Mouse (Mus musculus): Measurements from ENCODE around the gene Mapk8. TPM values are rescaled to one million over a fixed set of nuclear protein-coding genes. Genes with fewer than 3 reads are reported as not detected.

Gene Mapk8
- total and polyA plus RNA-seq, 3 experiments: 27.5 to 47.5 TPM; not detected in 1

DNA sequence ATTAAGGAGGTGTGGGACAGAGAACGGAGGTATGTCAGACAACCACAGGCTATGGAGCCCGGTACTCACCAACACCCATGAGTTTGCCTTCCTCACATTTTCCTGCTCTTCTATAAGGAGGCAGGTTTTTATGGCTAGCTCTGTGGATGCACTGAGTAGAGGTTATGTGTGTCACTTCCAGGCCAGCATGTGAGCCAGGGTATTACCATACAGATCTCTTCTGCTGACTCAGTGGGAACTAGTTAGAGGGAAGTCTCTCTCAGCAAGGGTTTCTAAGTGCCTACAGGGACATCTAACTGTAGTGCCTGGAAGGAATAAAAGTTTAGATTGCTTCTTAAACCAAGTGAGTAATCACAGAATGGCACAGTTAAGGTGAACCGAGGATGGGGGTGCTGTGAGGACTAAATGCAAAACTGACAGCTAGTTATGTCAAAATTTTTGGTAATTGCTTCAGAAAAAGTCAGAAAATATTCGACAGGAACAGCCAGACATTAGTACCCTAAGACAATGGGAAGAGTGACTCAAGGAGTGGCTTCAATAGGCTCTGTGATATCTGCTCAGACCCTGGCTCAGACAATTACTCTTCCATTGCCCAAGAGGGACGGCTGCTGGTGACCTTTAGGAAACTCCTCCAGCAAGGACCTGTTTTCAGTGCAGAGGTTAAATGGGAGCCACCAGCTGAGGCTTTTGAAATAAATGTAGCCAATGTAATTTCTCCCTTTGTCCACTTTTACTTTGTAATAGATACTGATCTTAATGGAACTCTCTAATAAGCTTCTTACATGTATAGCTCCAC, 48.7 kb downstream of the Mapk8 start:
- Histone ChIP-seq H3K79me2 (ENCODE audit: control insufficient read depth, insufficient read depth, low read length, poor library complexity) (no peaks in the 10 kb centered on the region; the same call in 1 of the 2 replicates), H3K4me3 (ENCODE audit: control insufficient read depth in 1 of 2, insufficient read depth in 1 of 2, low read depth in 2 of 2, low read length in 2 of 2) (no peak overlapping the region), H3K27ac (ENCODE audit: control insufficient read depth, low read depth, low read length) (no peak overlapping the region), H3K9me3 (replicated peaks; ENCODE audit: insufficient read depth, low read length) (no peaks in the 10 kb centered on the region), H3K4me1 (ENCODE audit: control insufficient read depth in 1 of 2, insufficient read depth in 2 of 2, low read length in 2 of 2) (no peaks in the 10 kb centered on the region), H3K36me3 (ENCODE audit: control insufficient read depth in 1 of 2, insufficient read depth in 2 of 2, low read length in 2 of 2) (peaks cover 0 to 4% of the 10 kb centered on the region in 2 experiments; a peak in 1 of 4 replicates), H3K27me3 (ENCODE audit: control insufficient read depth in 1 of 2, insufficient read depth in 2 of 2, low read length in 2 of 2) (no peaks in the 10 kb centered on the region), H3K9ac (ENCODE audit: control insufficient read depth, low read depth, low read length, poor library complexity, severe bottlenecking) (no peak overlapping the region)
- DNase-seq (ENCODE audit: low read depth, low spot score): no peak
- TF ChIP-seq ETS1 (IDR thresholded peaks at IDR 0.05; ENCODE audit: low read depth, low read length) (no peak), MYB (IDR thresholded peaks at IDR 0.05; ENCODE audit: low read depth, low read length) (no peak), BHLHE40 (IDR thresholded peaks at IDR 0.05; ENCODE audit: borderline replicate concordance, low read depth, low read length) (no peak), ZMIZ1 (IDR thresholded peaks at IDR 0.05; ENCODE audit: low read depth, low read length) (no peak), KAT2A (conservative IDR thresholded peaks at IDR 0.05; ENCODE audit: low read depth, low read length) (no peak), ZKSCAN1 (IDR thresholded peaks at IDR 0.05; ENCODE audit: low read depth, low read length) (no peak)

DNA sequence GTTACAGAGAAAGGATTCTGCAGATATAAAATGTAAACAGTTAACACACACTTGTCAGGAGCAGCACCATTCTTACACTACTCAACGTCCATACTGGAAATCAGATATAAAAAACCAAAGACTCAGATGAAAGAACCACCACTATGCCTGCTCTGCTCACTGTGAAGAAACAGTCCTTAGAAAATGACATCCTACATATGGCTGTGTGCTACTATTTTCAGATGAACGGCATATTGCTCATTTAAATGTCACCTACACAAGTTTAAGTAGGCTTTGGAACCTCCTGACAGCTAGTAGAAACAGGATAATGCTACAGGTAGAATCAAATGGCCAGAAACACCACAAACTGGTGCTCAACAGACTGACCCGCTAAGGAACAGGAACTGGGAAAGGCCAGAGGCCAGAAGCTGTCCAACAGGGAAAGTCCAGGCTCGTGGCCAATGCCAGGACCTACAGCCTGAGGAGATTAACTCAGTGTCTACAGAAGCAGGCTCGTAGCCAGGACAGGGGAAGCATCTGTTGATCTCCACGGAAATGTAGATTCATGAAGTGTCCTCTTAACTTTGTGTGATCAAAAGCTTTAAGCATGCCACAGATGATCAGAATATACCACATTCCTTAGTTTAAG, 66.0 kb downstream of the Mapk8 start:
- H3K79me2 ChIP-seq (ENCODE audit: control insufficient read depth, insufficient read depth, low read length, poor library complexity): no peaks in the 10 kb centered on the region
- no peaks in the 10 kb centered on the region for H3K9me3 ChIP-seq (replicated peaks; ENCODE audit: insufficient read depth, low read length)
- no peak overlapping the region for H3K9ac ChIP-seq (ENCODE audit: control insufficient read depth, low read depth, low read length, poor library complexity, severe bottlenecking)
- TF ChIP-seq CHD1 (IDR thresholded peaks at IDR 0.05; ENCODE audit: low read depth, low read length) (no peak), BHLHE40 (IDR thresholded peaks at IDR 0.05; ENCODE audit: borderline replicate concordance, low read depth, low read length) (no peak), MAZ (IDR thresholded peaks at IDR 0.05; ENCODE audit: low read depth, low read length) (no peak), MXI1 (IDR thresholded peaks at IDR 0.05; ENCODE audit: low read depth, low read length) (no peak), ZMIZ1 (IDR thresholded peaks at IDR 0.05; ENCODE audit: low read depth, low read length) (no peak), RAD21 (IDR thresholded peaks at IDR 0.05; ENCODE audit: low read depth, low read length) (no peak), EP300 (IDR thresholded peaks at IDR 0.05; ENCODE audit: low read depth in 1 of 2, low read length in 2 of 2) (no peak), GABPA (IDR thresholded peaks at IDR 0.05; ENCODE audit: low read depth, low read length) (no peak), SIN3A (IDR thresholded peaks at IDR 0.05; ENCODE audit: low read length) (no peak), ZKSCAN1 (IDR thresholded peaks at IDR 0.05; ENCODE audit: low read depth, low read length) (no peak), RCOR1 (IDR thresholded peaks at IDR 0.05; ENCODE audit: low read depth, low read length) (no peak), ETS1 (IDR thresholded peaks at IDR 0.05; ENCODE audit: low read depth, low read length) (no peak), NRF1 (IDR thresholded peaks at IDR 0.05; ENCODE audit: insufficient read depth, low read depth, low read length, poor library complexity, severe bottlenecking) (no peak), HCFC1 (IDR thresholded peaks at IDR 0.05; ENCODE audit: low read depth, low read length) (no peak), MAFK (IDR thresholded peaks at IDR 0.05; ENCODE audit: borderline replicate concordance, low read depth, low read length) (no peak), UBTF (IDR thresholded peaks at IDR 0.05; ENCODE audit: borderline replicate concordance, insufficient read depth, low read depth, low read length) (no peak)
- H3K36me3 ChIP-seq (ENCODE audit: control insufficient read depth in 1 of 2, insufficient read depth in 2 of 2, low read length in 2 of 2): peaks cover 0 to 13% of the 10 kb centered on the region in 2 experiments
- no peak for DNase-seq (ENCODE audit: low read depth, low spot score)
- H3K27ac ChIP-seq (ENCODE audit: control insufficient read depth, low read depth, low read length): no peak overlapping the region
- H3K4me1 ChIP-seq (ENCODE audit: control insufficient read depth in 1 of 2, insufficient read depth in 2 of 2, low read length in 2 of 2): peaks cover 3 to 8% of the 10 kb centered on the region in 2 experiments; a peak in 3 of 4 replicates
- H3K4me3 ChIP-seq (ENCODE audit: control insufficient read depth in 1 of 2, insufficient read depth in 1 of 2, low read depth in 2 of 2, low read length in 2 of 2): no peak overlapping the region
- H3K27me3 ChIP-seq (ENCODE audit: control insufficient read depth in 1 of 2, insufficient read depth in 2 of 2, low read length in 2 of 2): no peaks in the 10 kb centered on the region
